Mouse (Mus musculus) left cerebral cortex, adult 8-10 months (tissue): Measurements from ENCODE around the gene Zfp65. TPM values are rescaled to one million over a fixed set of nuclear protein-coding genes. Genes with fewer than 3 reads are reported as not detected.

Experiments used
- total RNA-seq, 4 experiments: library from RNA; stranded (reverse); gene quantifications; 2 replicates each; pipeline ENCODE4 v1.2.4; 2022

Gene Zfp65
- total RNA-seq, 4 experiments from 2014 or later, result 13.1 to 14.0 (median 13.6) TPM

Other genes starting within 250 kb of the Zfp65 start
- gene Zfp874b, start 244.9 kb downstream of the Zfp65 start, total RNA-seq, result 10 to 100 TPM; 15.7 to 20.1 (median 17.9) TPM
- gene Zfp58, start 228.6 kb downstream of the Zfp65 start, total RNA-seq, result 10 to 100 TPM in 1 of 4 experiments, 1 to 10 TPM in 3; 6.6 to 11.3 (median 8.4) TPM
- gene Gm26965, start 203.0 kb downstream of the Zfp65 start, total RNA-seq, result 1 to 10 TPM in 1 of 4 experiments, under 1 TPM in 1, not detected in 2; 0.83 to 1.3 TPM
- gene Zfp87, start 203.0 kb downstream of the Zfp65 start, total RNA-seq, result 10 to 100 TPM; 21.2 to 24.7 (median 21.6) TPM
- gene Zfp748, start 175.3 kb downstream of the Zfp65 start, total RNA-seq, result 10 to 100 TPM in 2 of 4 experiments, 1 to 10 TPM in 2; 9.5 to 12.2 (median 10.8) TPM
- 10 to 100 TPM in 1 of 4 experiments, 1 to 10 TPM in 3; 8.1 to 10.6 (median 8.9) TPM for gene Zfp729b, start 119.5 kb downstream of the Zfp65 start, total RNA-seq
- gene Gm49345, start 91.4 kb downstream of the Zfp65 start, total RNA-seq, result 1 to 10 TPM in 2 of 4 experiments, under 1 TPM in 2; 0.89 to 3.2 (median 1.7) TPM
- gene Zfp729a, start 91.4 kb downstream of the Zfp65 start, total RNA-seq, result 10 to 100 TPM in 3 of 4 experiments, 1 to 10 TPM in 1; 7.8 to 13.7 (median 10.4) TPM
- gene Zfp738, start 42.1 kb downstream of the Zfp65 start, total RNA-seq, result 10 to 100 TPM; 21.5 to 29.8 (median 22.6) TPM
- 10 to 100 TPM in 1 of 4 experiments, 1 to 10 TPM in 3; 6.6 to 10.2 (median 6.6) TPM for gene Zfp85, start 26.1 kb upstream of the Zfp65 start, total RNA-seq
- 1 to 10 TPM; 3.4 to 6.4 (median 5.6) TPM for gene Zfp493, start 50.5 kb upstream of the Zfp65 start, total RNA-seq
- gene Zfp273, start 84.6 kb upstream of the Zfp65 start, total RNA-seq, result 10 to 100 TPM in 1 of 4 experiments, 1 to 10 TPM in 3; 5.7 to 10.3 (median 7.9) TPM
- gene Gm10037, start 101.9 kb upstream of the Zfp65 start, total RNA-seq, result 10 to 100 TPM in 1 of 4 experiments, 1 to 10 TPM in 3; 7.7 to 10.7 (median 9.4) TPM
- gene BC048507, start 134.2 kb upstream of the Zfp65 start, total RNA-seq, result not detected